Mouse (Mus musculus): ENCODE results near the gene Rab20.

DNA sequence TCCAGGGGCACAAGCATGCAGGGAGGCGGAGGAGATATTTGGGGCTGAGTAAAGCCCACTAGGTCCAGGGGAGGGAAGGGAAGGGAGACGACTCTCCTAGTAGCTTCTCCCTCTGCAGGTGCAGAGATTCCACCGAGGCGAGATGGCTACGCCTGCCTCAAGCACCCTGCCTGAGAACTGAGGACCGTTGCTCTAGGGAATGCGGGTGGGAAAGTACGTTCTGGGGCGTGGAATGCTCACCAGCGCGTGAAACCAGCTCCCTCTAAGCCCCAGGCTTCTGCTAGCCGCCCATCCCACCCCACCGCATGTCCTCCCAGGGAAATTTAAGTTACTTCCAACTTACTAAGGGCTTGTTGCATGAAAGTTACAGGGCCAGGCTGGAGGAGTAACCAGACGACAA, 1.1 kb upstream of the Rab20 start:
- TF ChIP-seq CTCF (IDR thresholded peaks at IDR 0.05; ENCODE audit: low read depth, low read length) (no peak), POLR2A (IDR thresholded peaks at IDR 0.05; ENCODE audit: borderline replicate concordance, low read depth, low read length) (no peak)
